Comparison of ENCODE assay signal across 26 mouse cellular contexts in the genomic region with DNA sequence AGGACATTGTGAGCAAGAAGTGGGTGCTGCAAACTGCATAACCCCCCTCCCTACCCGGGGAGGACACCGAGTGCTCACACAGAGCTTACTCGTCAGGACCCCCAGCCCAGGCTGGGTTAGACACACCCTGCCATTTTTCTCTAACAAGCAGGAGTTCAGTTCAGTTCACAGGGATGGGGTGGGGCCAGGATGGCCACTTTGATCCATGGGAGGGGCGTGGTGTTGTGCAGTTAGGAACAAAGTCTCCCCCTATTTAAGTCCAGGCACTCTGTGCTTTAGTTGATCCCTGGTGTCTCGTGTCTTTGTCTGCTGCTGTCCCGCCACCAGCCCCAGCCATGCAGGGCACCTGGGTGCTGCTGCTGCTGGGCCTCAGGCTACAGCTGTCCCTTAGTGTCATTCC. TPM values are rescaled to one million over a fixed set of nuclear protein-coding genes. Genes with fewer than 3 reads are reported as not detected.
DNase-seq lines count a peak whose midpoint lies in the region; ATAC-seq and TF ChIP-seq lines count a peak whose summit lies in the region.
"Had no signal": no experiment of that assay in that cellular context is flagged by ENCODE, and none has a peak within 500 bp of the region (broad histone marks: within the 10 kb centered on the region; RNA-seq: fewer than 3 reads in every experiment).

A gene (plus strand): TSS at position 301 of the 400 bp plus-strand sequence.

- intact Hi-C loops in heart, postnatal 25 days (cut with DNase I) = no loop called here

- 63% methylated on average over 6 of the region's 6 CpGs for WGBS in intestine, postnatal 0 days

- H3K4me3 ChIP-seq in intestine, postnatal 0 days (ENCODE audit: low read depth, low read length) = no peak within 1 kb of the TSS
- H3K4me3 ChIP-seq: embryonic facial prominence, embryonic 10.5 days; embryonic facial prominence, embryonic 12.5 days; forebrain, embryonic 13.5 days; forebrain, embryonic 15.5 days had no signal

- ATAC-seq in intestine, postnatal 0 days = peak; percentile 25; the same call in 1 of the 2 replicates
- ATAC-seq: activated CD4-positive, CD25-positive, alpha-beta regulatory T cell, adult 4 months; CD4-positive, CD25-positive, alpha-beta regulatory T cell, adult 4 months; forebrain, embryonic 13.5 days; forebrain, embryonic 15.5 days; forebrain, postnatal 0 days; Patski had no signal

- peaks cover 26% of the 10 kb centered on the region; the same call in 1 of the 2 replicates for H3K27me3 ChIP-seq in intestine, postnatal 0 days (replicated peaks; ENCODE audit: control insufficient read depth, insufficient read depth, low read length)
- H3K27me3 ChIP-seq: Patski had no signal

- H3K9me3 ChIP-seq in intestine, postnatal 0 days (ENCODE audit: control insufficient read depth) = no peaks in the 10 kb centered on the region
- H3K9me3 ChIP-seq: embryonic facial prominence, embryonic 10.5 days; embryonic facial prominence, embryonic 12.5 days; forebrain, embryonic 13.5 days; forebrain, embryonic 15.5 days; G1E had no signal

- no peak for TF ChIP-seq CTCF in intestine, postnatal 0 days (IDR thresholded peaks at IDR 0.05; ENCODE audit: low read depth)

- H3K36me3 ChIP-seq in intestine, postnatal 0 days (ENCODE audit: control insufficient read depth, insufficient read depth) = no peaks in the 10 kb centered on the region
- H3K36me3 ChIP-seq: embryonic facial prominence, embryonic 10.5 days; embryonic facial prominence, embryonic 12.5 days; forebrain, embryonic 15.5 days; G1E had no signal

- no peaks in the 10 kb centered on the region for H3K4me1 ChIP-seq in intestine, postnatal 0 days (replicated peaks; ENCODE audit: control insufficient read depth, insufficient read depth, low read length)
- H3K4me1 ChIP-seq: embryonic facial prominence, embryonic 12.5 days; forebrain, embryonic 13.5 days had no signal

- no peak within 1 kb of the TSS for H3K9ac ChIP-seq in intestine, postnatal 0 days (ENCODE audit: low read depth, low read length)
- H3K9ac ChIP-seq: embryonic facial prominence, embryonic 12.5 days; forebrain, embryonic 13.5 days; forebrain, embryonic 15.5 days; forebrain, postnatal 0 days had no signal

- H3K27ac ChIP-seq in intestine, postnatal 0 days (ENCODE audit: low read depth, low read length) = no peak within 1 kb of the TSS
- H3K27ac ChIP-seq: embryonic facial prominence, embryonic 10.5 days; embryonic facial prominence, embryonic 12.5 days; forebrain, embryonic 13.5 days; forebrain, embryonic 15.5 days had no signal

- peak; percentile 70 for DNase-seq in heart, adult 11 months
- no peak for DNase-seq in heart, postnatal 25 days (ENCODE audit: low spot score)
- no peak for DNase-seq in cerebellum, postnatal 10 days
- DNase-seq in gastrocnemius, postnatal 10 days = no peak
- DNase-seq: adrenal gland, adult 8-10 months; adrenal gland, postnatal 14 days; adrenal gland, postnatal 36 days; B cell, adult 2 months; cerebellum, adult 11-12 months; cerebellum, adult 8-10 months; cerebellum, adult 9-11 months; cerebellum, postnatal 25 days; forebrain, postnatal 0 days had no signal

- H3K4me2 ChIP-seq in intestine, postnatal 0 days (replicated peaks; ENCODE audit: low read depth) = no peak within 1 kb of the TSS
- H3K4me2 ChIP-seq: embryonic facial prominence, embryonic 12.5 days; forebrain, embryonic 13.5 days; forebrain, embryonic 15.5 days had no signal

RNA-seq across cellular contexts. Expression of the gene that starts here (rescaled TPM):
- not detected for total RNA-seq in heart, postnatal 25 days (2021)
- polyA plus RNA-seq in intestine, postnatal 0 days (2015; fragmentation: Nextera tagmentation; extraction: Ambion mirVana) = 2.7 and 3.6 TPM in 2 replicates
- not detected for total RNA-seq in gastrocnemius, postnatal 10 days (2021)
- total RNA-seq: adrenal gland, adult 18-20 months; adrenal gland, adult 8-10 months; adrenal gland, postnatal 14 days; adrenal gland, postnatal 36 days; CH12.LX; forebrain, postnatal 0 days had no signal
- polyA plus RNA-seq: activated CD4-positive, CD25-positive, alpha-beta regulatory T cell, adult 4 months; CD4-positive, CD25-positive, alpha-beta regulatory T cell, adult 4 months; cortical plate, adult 2 months; embryonic facial prominence, embryonic 10.5 days; embryonic facial prominence, embryonic 12.5 days; forebrain, embryonic 11.5 days; forebrain, embryonic 13.5 days; forebrain, embryonic 15.5 days; forebrain, postnatal 0 days; G1E had no signal
